Mouse (Mus musculus) intestine, embryonic 16.5 days (tissue): ENCODE measurements at regions not wholly inside any gene's neighbourhood (a gene's known extent, or its start where the extent isn't known, plus 50 kb on each side); places are given as distances from the start of the nearest gene placed in this dataset.

Experiments
- ATAC-seq: fragments of 200-750 bp; cut with Nextera tagmentation; 2 replicates; pipeline ENCODE4 v1.8.0; 2017; ENCODE audit warnings: moderate TSS enrichment, moderate library complexity
- H3K27ac ChIP-seq: fragments of 300-500 bp; sonication (generic); 2 replicates; pipeline ENCODE4 v1.5.1; 2014; ENCODE audit warnings: mild to moderate bottlenecking, low read length
- H3K27me3 ChIP-seq: fragments of 300-500 bp; sonication (generic); replicated peaks from 2 replicates; pipeline ENCODE4 v1.6.1; 2014; ENCODE audit warnings: low read length, control low read depth, mixed read lengths; ENCODE audit not compliant: control insufficient read depth, insufficient read depth
- H3K36me3 ChIP-seq: fragments of 300-500 bp; sonication (generic); 2 replicates; pipeline ENCODE4 v1.6.1; 2014; ENCODE audit warnings: low read length, control low read depth; ENCODE audit not compliant: control insufficient read depth, insufficient read depth
- H3K4me1 ChIP-seq: fragments of 300-500 bp; sonication (generic); 2 replicates; pipeline ENCODE4 v1.6.1; 2014; ENCODE audit warnings: low read length, control low read depth, mixed read lengths; ENCODE audit not compliant: control insufficient read depth, insufficient read depth
- H3K4me2 ChIP-seq: fragments of 300-500 bp; sonication (generic); 2 replicates; pipeline ENCODE4 v1.6.1; 2014; ENCODE audit warnings: low read depth, low read length, control low read depth
- H3K4me3 ChIP-seq: fragments of 300-500 bp; sonication (generic); 2 replicates; pipeline ENCODE4 v1.5.1; 2014; ENCODE audit warnings: mild to moderate bottlenecking, low read length
- H3K9ac ChIP-seq: fragments of 300-500 bp; sonication (generic); 2 replicates; pipeline ENCODE4 v1.6.1; 2014; ENCODE audit warnings: low read depth, low read length
- H3K9me3 ChIP-seq: fragments of 300-500 bp; sonication (generic); 2 replicates; pipeline ENCODE4 v1.6.1; 2016; ENCODE audit warnings: low read length, control low read depth; ENCODE audit not compliant: control insufficient read depth
- WGBS: fragments of 180-500 bp; shearing (Covaris S2); extraction: QIAGEN DNeasy Blood & Tissue Kit; methylation state at CpG from one replicate; pipeline ENCODE4 v1.1.7; 2014; 5-methylcytosine and 5-hydroxymethylcytosine counted together

GRCm38 (mm10) chr10:126070984-126071713 lies 105.2 kb downstream of the Lrig3 start:
- 37% methylated on average over 8 of the region's 8 CpGs for WGBS
- no peak for ATAC-seq
- Histone ChIP-seq H3K9ac (no peak overlapping the region), H3K27ac (no peak overlapping the region), H3K9me3 (no peaks in the 10 kb centered on the region), H3K4me2 (no peak overlapping the region), H3K36me3 (no peaks in the 10 kb centered on the region), H3K27me3 (no peaks in the 10 kb centered on the region), H3K4me1 (no peaks in the 10 kb centered on the region), H3K4me3 (no peak overlapping the region)

DNA sequence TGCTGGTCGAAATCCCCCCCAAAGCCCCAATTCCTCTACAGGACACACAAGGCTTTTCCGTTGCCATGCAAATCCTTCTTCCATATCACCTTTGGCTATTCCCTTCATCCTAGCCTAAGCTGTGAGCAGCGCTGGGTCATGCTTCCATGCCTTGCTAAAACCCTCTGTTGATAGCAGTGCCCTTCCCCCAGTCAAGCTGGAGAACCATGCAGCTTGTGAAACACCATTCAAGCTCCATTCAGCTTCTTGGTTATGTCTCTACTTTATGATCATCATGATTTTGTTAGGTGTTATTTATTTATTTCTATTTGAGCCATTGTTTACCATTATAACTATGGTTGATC lies 105.7 kb downstream of the Lrig3 start:
- H3K4me1 ChIP-seq: no peaks in the 10 kb centered on the region
- no peaks in the 10 kb centered on the region for H3K9me3 ChIP-seq
- no peak overlapping the region for H3K27ac ChIP-seq
- H3K36me3 ChIP-seq: no peaks in the 10 kb centered on the region
- 28% methylated on average over 3 of the region's 3 CpGs for WGBS
- no peak for ATAC-seq
- H3K4me2 ChIP-seq: no peak overlapping the region
- no peaks in the 10 kb centered on the region for H3K27me3 ChIP-seq
- no peak overlapping the region for H3K9ac ChIP-seq
- no peak overlapping the region for H3K4me3 ChIP-seq

- WGBS: 83% methylated on average over 1 of the region's 1 CpGs
- no peaks in the 10 kb centered on the region for H3K36me3 ChIP-seq
- peaks cover 3% of the 10 kb centered on the region for H3K4me1 ChIP-seq
- no peaks in the 10 kb centered on the region for H3K27me3 ChIP-seq
- no peak for ATAC-seq
- H3K27ac ChIP-seq: no peak overlapping the region
- H3K9ac ChIP-seq: no peak overlapping the region
- no peaks in the 10 kb centered on the region for H3K9me3 ChIP-seq
- H3K4me2 ChIP-seq: no peak overlapping the region
- H3K4me3 ChIP-seq: no peak overlapping the region
Measured at GRCm38 (mm10) chr10:126077313-126077966, 111.5 kb downstream of the Lrig3 start.

DNA sequence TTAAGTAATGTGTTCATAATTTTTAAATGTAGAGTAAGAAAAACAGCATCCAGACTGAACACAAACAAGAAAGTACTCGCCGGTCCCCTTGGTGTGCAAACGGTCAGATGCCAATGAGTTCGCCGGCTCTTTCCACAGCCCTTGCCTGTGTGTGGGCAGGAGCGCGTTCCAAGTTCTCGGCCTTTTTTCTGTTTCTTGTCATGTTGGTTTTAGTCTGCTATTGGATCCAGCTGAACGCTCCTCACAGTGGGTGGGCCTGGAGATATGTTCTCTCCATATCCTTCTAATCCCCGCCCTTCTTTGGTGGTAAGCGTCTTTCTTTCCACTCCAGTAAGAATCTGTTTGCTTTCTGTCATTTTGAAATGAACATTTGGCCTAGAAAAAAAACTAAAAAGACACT lies 116.6 kb downstream of the Lrig3 start:
- no peak overlapping the region for H3K9ac ChIP-seq
- no peaks in the 10 kb centered on the region for H3K9me3 ChIP-seq
- peak; percentile 72 for ATAC-seq
- peaks cover 3% of the 10 kb centered on the region for H3K4me1 ChIP-seq
- WGBS: 44% methylated on average over 11 of the region's 11 CpGs
- no peaks in the 10 kb centered on the region for H3K36me3 ChIP-seq
- 0 out of 2 replicates have a peak overlapping the region, but pooled peaks have one; percentile 2 for H3K27ac ChIP-seq
- H3K27me3 ChIP-seq: no peaks in the 10 kb centered on the region
- H3K4me2 ChIP-seq: peak overlapping the region; percentile 13
- no peak overlapping the region for H3K4me3 ChIP-seq

GRCm38 (mm10) chr10:126086684-126087083 lies 120.7 kb downstream of the Lrig3 start:
- H3K4me1 ChIP-seq: no peaks in the 10 kb centered on the region; the same call in 1 of the 2 replicates
- no peaks in the 10 kb centered on the region for H3K36me3 ChIP-seq
- no peak overlapping the region for H3K4me3 ChIP-seq
- H3K4me2 ChIP-seq: no peak overlapping the region
- no peaks in the 10 kb centered on the region for H3K27me3 ChIP-seq
- H3K27ac ChIP-seq: no peak overlapping the region
- H3K9me3 ChIP-seq: no peaks in the 10 kb centered on the region
- 84% methylated on average over 5 of the region's 5 CpGs for WGBS
- H3K9ac ChIP-seq: no peak overlapping the region
- no peak for ATAC-seq

DNA sequence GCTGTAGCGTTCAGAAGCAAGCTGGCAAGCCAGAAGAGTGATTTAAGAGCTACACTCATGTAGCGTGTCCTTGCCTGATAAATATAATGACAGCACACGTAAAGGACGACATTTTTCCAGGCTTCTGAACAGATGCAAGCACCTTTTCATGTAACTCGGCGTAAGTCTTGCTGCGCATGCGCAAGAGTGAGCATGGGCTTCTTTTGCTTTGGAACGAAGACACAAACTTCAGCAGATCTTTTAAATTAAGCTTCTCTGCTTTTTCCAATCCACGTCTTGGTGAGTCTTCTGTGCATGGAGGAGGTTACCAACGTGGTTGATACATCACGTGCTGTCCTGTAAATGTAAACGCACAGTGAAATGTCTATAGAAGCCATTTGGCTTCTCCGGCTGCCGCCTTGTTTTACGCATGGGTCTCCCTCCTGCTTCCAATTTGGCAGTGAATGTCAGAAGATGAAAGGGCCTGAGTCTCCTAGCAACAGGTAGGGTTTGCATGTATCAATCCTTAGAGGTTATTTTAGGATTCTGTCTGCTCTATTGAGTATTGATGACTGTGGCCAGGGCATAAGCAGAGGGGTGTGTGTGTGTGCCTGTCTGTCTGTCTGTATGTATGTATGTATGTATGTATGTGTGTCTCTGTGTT lies 128.4 kb downstream of the Lrig3 start:
- ATAC-seq: no peak
- Histone ChIP-seq H3K27me3 (no peaks in the 10 kb centered on the region), H3K27ac (no peak overlapping the region), H3K4me3 (no peak overlapping the region), H3K36me3 (no peaks in the 10 kb centered on the region), H3K9me3 (no peaks in the 10 kb centered on the region), H3K4me2 (no peak overlapping the region), H3K4me1 (no peaks in the 10 kb centered on the region), H3K9ac (no peak overlapping the region)
- WGBS: 64% methylated on average over 16 of the region's 16 CpGs

GRCm38 (mm10) chr10:126097896-126098295 lies 131.9 kb downstream of the Lrig3 start:
- no peaks in the 10 kb centered on the region for H3K9me3 ChIP-seq
- ATAC-seq: no peak
- WGBS: 90% methylated on average over 10 of the region's 10 CpGs

DNA sequence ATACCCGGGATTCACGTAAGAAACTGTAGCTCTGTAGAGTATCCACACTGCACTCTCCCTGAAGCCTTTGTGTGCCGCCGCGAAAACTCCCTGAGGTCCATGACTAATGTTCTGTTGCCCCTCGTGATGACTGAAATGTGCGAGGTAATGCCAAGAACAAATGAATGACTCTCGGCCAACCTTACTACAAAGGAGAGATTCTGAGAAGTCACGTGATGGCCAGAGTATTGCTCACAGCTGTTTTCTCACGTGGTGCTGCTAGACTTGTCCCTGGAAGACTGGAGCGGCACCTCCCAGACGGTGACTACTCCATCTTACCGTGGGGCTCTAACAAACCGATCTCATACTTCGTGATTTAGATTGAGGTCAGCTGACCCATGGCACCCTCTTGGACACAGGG lies 136.9 kb downstream of the Lrig3 start:
- ATAC-seq: no peak
- WGBS: 85% methylated on average over 15 of the region's 15 CpGs

More at GRCm38 (mm10) chr10:126097896-126098295, 131.9 kb downstream of the Lrig3 start:
- Histone ChIP-seq H3K4me2 (no peak overlapping the region), H3K4me1 (no peaks in the 10 kb centered on the region), H3K27me3 (no peaks in the 10 kb centered on the region), H3K4me3 (no peak overlapping the region), H3K36me3 (no peaks in the 10 kb centered on the region), H3K27ac (no peak overlapping the region), H3K9ac (no peak overlapping the region)

GRCm38 (mm10) chr10:126113106-126113505 lies 147.1 kb downstream of the Lrig3 start:
- H3K4me2 ChIP-seq: no peak overlapping the region
- no peak overlapping the region for H3K4me3 ChIP-seq
- no peaks in the 10 kb centered on the region for H3K27me3 ChIP-seq
- no peaks in the 10 kb centered on the region for H3K9me3 ChIP-seq
- WGBS: 89% methylated on average over 5 of the region's 5 CpGs
- no peaks in the 10 kb centered on the region for H3K36me3 ChIP-seq
- ATAC-seq: no peak
- H3K4me1 ChIP-seq: no peaks in the 10 kb centered on the region
- no peak overlapping the region for H3K27ac ChIP-seq
- no peak overlapping the region for H3K9ac ChIP-seq

More for the DNA sequence above, 136.9 kb downstream of the Lrig3 start:
- Histone ChIP-seq H3K4me3 (no peak overlapping the region), H3K27ac (no peak overlapping the region), H3K27me3 (no peaks in the 10 kb centered on the region), H3K9ac (no peak overlapping the region), H3K4me2 (no peak overlapping the region), H3K4me1 (no peaks in the 10 kb centered on the region), H3K9me3 (no peaks in the 10 kb centered on the region), H3K36me3 (no peaks in the 10 kb centered on the region)
